Mouse (Mus musculus): ENCODE measurements at regions not wholly inside any gene's neighbourhood (a gene's known extent, or its start where the extent isn't known, plus 50 kb on each side); places are given as distances from the start of the nearest gene placed in this dataset.

GRCm38 (mm10) chr13:84646899-84647298 lies 424.8 kb downstream of the Tmem161b start (continued):
- TF ChIP-seq ZNF384 (IDR thresholded peaks at IDR 0.05; ENCODE audit: low read depth, low read length) = 0 out of 2 replicates have a peak, but pooled peaks have one; percentile 49
- TF ChIP-seq TCF12 (IDR thresholded peaks at IDR 0.05; ENCODE audit: low read depth, low read length) = peak; percentile 56; the same call in 1 of the 2 replicates
- no peak for TF ChIP-seq SIN3A (IDR thresholded peaks at IDR 0.05; ENCODE audit: low read length)
- no peak for TF ChIP-seq TAL1 (IDR thresholded peaks at IDR 0.05; ENCODE audit: low read length)
- TF ChIP-seq ZC3H11A (IDR thresholded peaks at IDR 0.05; ENCODE audit: low read depth, low read length) = no peak
- TF ChIP-seq POLR2A (IDR thresholded peaks at IDR 0.05; ENCODE audit: control insufficient read depth in 1 of 2, insufficient read depth in 1 of 2, low read depth in 1 of 2, low read length in 2 of 2, poor library complexity in 1 of 2) = no peak

DNA sequence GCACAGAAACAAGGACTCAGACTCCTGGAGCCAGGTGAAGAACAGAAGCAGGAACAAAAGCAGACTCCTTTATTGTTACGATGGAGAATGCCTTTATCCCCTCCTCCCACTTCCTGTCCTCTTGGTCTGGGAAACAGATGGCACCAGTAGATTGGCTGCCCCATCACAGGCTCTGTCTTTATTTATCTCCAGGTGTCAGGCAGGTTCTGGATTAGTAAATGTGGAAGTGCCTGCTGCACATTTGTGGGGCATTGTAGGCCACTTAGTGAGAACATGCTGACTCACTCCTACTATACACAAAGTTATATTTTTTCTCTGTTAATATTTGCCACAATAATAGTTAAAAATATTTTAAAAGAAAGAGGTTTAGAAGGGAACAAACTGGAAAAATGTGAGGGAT lies 426.0 kb downstream of the Tmem161b start:
- H3K9ac ChIP-seq (ENCODE audit: control insufficient read depth, low read depth, low read length, poor library complexity, severe bottlenecking) = no peak overlapping the region
- peak overlapping the region; percentile 82 for H3K27ac ChIP-seq (ENCODE audit: control insufficient read depth, low read depth, low read length)
- DNase-seq (ENCODE audit: low read depth, low spot score) = peak; percentile 87
- TF ChIP-seq GATA1 (IDR thresholded peaks at IDR 0.05; ENCODE audit: low read depth, low read length) (peak; percentile 86), ETS1 (IDR thresholded peaks at IDR 0.05; ENCODE audit: low read depth, low read length) (peak; percentile 81), RCOR1 (IDR thresholded peaks at IDR 0.05; ENCODE audit: low read depth, low read length) (peak; percentile 63; the same call in 1 of the 2 replicates), MAX (IDR thresholded peaks at IDR 0.05; ENCODE audit: low read length) (no peak), MYB (IDR thresholded peaks at IDR 0.05; ENCODE audit: low read depth, low read length) (0 out of 2 replicates have a peak, but pooled peaks have one; percentile 17), EP300 (IDR thresholded peaks at IDR 0.05; ENCODE audit: low read depth in 1 of 2, low read length in 2 of 2) (peak; percentile 91), MAFK (IDR thresholded peaks at IDR 0.05; ENCODE audit: borderline replicate concordance, low read depth, low read length) (0 out of 2 replicates have a peak, but pooled peaks have one; percentile 61), GABPA (IDR thresholded peaks at IDR 0.05; ENCODE audit: low read depth, low read length) (peak; percentile 77; the same call in 1 of the 2 replicates), HCFC1 (IDR thresholded peaks at IDR 0.05; ENCODE audit: low read depth, low read length) (no peak), BHLHE40 (IDR thresholded peaks at IDR 0.05; ENCODE audit: borderline replicate concordance, low read depth, low read length) (peak; percentile 78; the same call in 1 of the 2 replicates), ELF1 (IDR thresholded peaks at IDR 0.05; ENCODE audit: low read depth, low read length) (no peak), TCF12 (IDR thresholded peaks at IDR 0.05; ENCODE audit: low read depth, low read length) (peak; percentile 92), TBP (IDR thresholded peaks at IDR 0.05; ENCODE audit: low read depth, low read length) (0 out of 2 replicates have a peak, but pooled peaks have one; percentile 15), SIN3A (IDR thresholded peaks at IDR 0.05; ENCODE audit: low read length) (peak; percentile 29; the same call in 1 of the 2 replicates), CHD1 (IDR thresholded peaks at IDR 0.05; ENCODE audit: low read depth, low read length) (no peak), TAL1 (IDR thresholded peaks at IDR 0.05; ENCODE audit: low read length) (peak; percentile 94)
- peaks cover 18 to 22% of the 10 kb centered on the region in 2 experiments for H3K4me1 ChIP-seq (ENCODE audit: control insufficient read depth in 1 of 2, insufficient read depth in 2 of 2, low read length in 2 of 2)
- no peaks in the 10 kb centered on the region for H3K79me2 ChIP-seq (ENCODE audit: control insufficient read depth, insufficient read depth, low read length, poor library complexity)
- peaks cover 0 to 35% of the 10 kb centered on the region in 2 experiments; a peak in 2 of 4 replicates for H3K36me3 ChIP-seq (ENCODE audit: control insufficient read depth in 1 of 2, insufficient read depth in 2 of 2, low read length in 2 of 2)
- no peaks in the 10 kb centered on the region for H3K9me3 ChIP-seq (replicated peaks; ENCODE audit: insufficient read depth, low read length)
- H3K4me3 ChIP-seq (ENCODE audit: control insufficient read depth in 1 of 2, insufficient read depth in 1 of 2, low read depth in 2 of 2, low read length in 2 of 2) = peak overlapping the region in 1 of 2 experiments; percentile 21; a peak in 1 of 4 replicates
- no peaks in the 10 kb centered on the region for H3K27me3 ChIP-seq (ENCODE audit: control insufficient read depth in 1 of 2, insufficient read depth in 2 of 2, low read length in 2 of 2)

Data from MEL (cell line).